Mouse (Mus musculus) midbrain, embryonic 10.5 days (tissue): Measurements from ENCODE around the gene Rsl1. TPM values are rescaled to one million over a fixed set of nuclear protein-coding genes. Genes with fewer than 3 reads are reported as not detected.
"Not testable (repeated sequence)": the region's sequence is repeated elsewhere in the genome, so short reads cannot be mapped to it uniquely, and the experiment has no call there.

Experiments
- DNase-seq: peaks from one replicate; pipeline ENCODE4 v3.0.0-alpha.2; 2017; ENCODE audit warnings: low spot score
- H3K27ac ChIP-seq: fragments of 300-500 bp; sonication (generic); replicated peaks from 2 replicates; pipeline ENCODE4 v1.5.1; 2016; ENCODE audit warnings: mild to moderate bottlenecking
- H3K27me3 ChIP-seq: fragments of 300-500 bp; sonication (generic); 2 replicates; pipeline ENCODE4 v1.6.1; 2016; ENCODE audit warnings: low read depth, mild to moderate bottlenecking; ENCODE audit not compliant: poor library complexity, severe bottlenecking
- H3K36me3 ChIP-seq: fragments of 300-500 bp; sonication (generic); 2 replicates; pipeline ENCODE4 v1.6.1; 2016; ENCODE audit warnings: mild to moderate bottlenecking, moderate library complexity
- H3K4me1 ChIP-seq: fragments of 300-500 bp; sonication (generic); 2 replicates; pipeline ENCODE4 v1.6.1; 2016
- H3K4me3 ChIP-seq: fragments of 300-500 bp; sonication (generic); 2 replicates; pipeline ENCODE4 v1.5.1; 2016; ENCODE audit warnings: mild to moderate bottlenecking, moderate library complexity
- H3K9me3 ChIP-seq: fragments of 300-500 bp; sonication (generic); replicated peaks from 2 replicates; pipeline ENCODE4 v1.6.1; 2016; ENCODE audit warnings: mild to moderate bottlenecking
- WGBS: fragments of 180-500 bp; shearing (Covaris S2); methylation state at CpG from one replicate; pipeline ENCODE4 v1.1.7; 2016; 5-methylcytosine and 5-hydroxymethylcytosine counted together
- polyA plus RNA-seq: library from polyadenylated mRNA; unstranded; fragments of >200 nt; fragmentation: Nextera tagmentation; extraction: Ambion mirVana; gene quantifications from 2 replicates; pipeline ENCODE4 v1.2.1, GENCODE M21; 2016

The Rsl1 gene
- polyA plus RNA-seq: 6.7 and 6.8 TPM in 2 replicates

DNA sequence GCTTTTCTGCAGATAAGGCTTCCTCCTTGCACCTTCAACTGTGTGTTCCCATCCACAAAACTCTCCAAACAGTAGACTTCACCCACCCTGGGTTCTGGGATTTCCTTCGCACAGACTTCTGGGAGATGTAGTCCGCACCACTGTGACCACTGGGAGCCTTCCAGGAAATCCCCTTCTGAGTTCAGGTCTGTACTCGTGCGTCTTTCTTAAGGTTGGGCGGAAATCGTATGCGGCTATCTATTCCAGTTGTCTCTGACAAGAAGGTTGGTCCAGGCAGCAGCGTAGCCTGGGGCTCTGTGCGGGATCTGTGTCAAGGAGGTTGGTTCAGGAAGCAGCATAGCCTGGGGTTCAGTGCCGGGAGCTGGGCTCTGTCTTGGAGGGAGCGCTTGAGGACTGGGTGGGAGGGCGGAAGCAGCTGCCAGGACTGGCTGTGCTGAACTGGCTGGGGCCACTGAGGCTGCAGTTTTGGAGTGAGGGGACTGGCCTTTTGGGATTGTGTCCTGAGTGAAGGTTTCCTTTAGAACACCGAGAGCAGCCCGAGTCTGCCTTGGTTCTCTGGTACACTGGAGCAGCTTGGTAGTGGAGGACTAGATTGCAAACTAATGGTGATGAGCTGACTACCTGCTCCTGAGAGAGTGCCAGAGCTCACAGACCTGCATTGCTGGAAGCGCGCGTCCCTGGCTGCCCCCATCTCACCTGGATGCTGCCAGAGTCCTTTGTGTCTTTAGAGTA lies at the start of gene Rsl1:
TSS of gene Rsl1 (plus strand) at position 192 of the 732 bp plus-strand sequence.
- not testable (repeated sequence) for H3K4me1 ChIP-seq, H3K27me3 ChIP-seq, H3K36me3 ChIP-seq, H3K9me3 ChIP-seq
- Histone ChIP-seq H3K4me3 (peak within 1 kb of the TSS; percentile 65), H3K27ac (peak within 1 kb of the TSS; percentile 76)
- 2% methylated on average over 17 of the region's 17 CpGs for WGBS
- peak; percentile 59 for DNase-seq

DNA sequence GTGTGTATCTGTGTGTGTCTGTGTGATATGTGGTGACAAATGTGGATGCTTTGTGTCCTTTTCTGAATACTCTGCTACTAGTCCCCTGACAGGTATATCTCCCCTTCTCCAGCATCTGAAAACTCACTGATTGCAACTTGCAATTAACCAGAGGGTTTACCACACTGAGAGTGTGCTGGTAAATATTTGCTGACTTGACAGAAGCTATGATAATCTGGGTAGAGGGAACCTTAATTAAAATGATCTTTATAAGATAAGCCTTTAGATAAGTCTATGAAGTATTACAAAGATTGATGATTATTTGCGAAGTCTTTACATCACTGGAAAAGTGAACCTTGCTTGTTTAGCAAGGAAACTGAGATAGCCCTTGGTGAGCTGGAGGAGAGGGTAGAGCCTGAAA lies 48.5 kb upstream of the Rsl1 start:
- WGBS: 86% methylated on average over 1 of the region's 1 CpGs
- no peaks in the 10 kb centered on the region for H3K36me3 ChIP-seq
- 0 out of 2 replicates have a peak, but pooled peaks cover 6% of the 10 kb centered on the region for H3K4me1 ChIP-seq
- H3K4me3 ChIP-seq: no peak overlapping the region
- no peak overlapping the region for H3K27ac ChIP-seq
- DNase-seq: no peak
- H3K27me3 ChIP-seq: no peaks in the 10 kb centered on the region
- no peaks in the 10 kb centered on the region for H3K9me3 ChIP-seq

DNA sequence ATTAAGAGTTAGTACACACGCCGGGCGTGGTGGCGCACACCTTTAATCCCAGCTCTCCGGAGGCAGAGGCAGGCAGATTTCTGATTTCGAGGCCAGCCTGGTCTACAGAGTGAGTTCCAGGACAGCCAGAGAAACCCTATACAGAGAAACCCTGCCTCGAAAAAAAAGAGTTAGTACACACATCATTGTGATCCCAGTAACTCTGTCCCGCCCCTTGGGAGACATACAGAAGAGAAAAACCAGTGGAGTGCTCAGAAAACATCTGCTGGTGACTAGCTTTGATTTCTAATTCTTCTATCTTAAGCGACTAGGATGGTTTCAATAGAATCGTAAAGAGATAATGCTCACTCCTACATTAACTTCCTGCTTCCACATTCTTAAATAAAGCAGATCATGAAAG lies 45.5 kb upstream of the Rsl1 start:
- H3K27ac ChIP-seq: peak overlapping the region; percentile 83; the same call in 1 of the 2 replicates
- not testable (repeated sequence) for H3K36me3 ChIP-seq, H3K27me3 ChIP-seq, DNase-seq, H3K9me3 ChIP-seq, H3K4me1 ChIP-seq
- H3K4me3 ChIP-seq: peak overlapping the region; percentile 64
- WGBS: 80% methylated on average over 10 of the region's 10 CpGs

DNA sequence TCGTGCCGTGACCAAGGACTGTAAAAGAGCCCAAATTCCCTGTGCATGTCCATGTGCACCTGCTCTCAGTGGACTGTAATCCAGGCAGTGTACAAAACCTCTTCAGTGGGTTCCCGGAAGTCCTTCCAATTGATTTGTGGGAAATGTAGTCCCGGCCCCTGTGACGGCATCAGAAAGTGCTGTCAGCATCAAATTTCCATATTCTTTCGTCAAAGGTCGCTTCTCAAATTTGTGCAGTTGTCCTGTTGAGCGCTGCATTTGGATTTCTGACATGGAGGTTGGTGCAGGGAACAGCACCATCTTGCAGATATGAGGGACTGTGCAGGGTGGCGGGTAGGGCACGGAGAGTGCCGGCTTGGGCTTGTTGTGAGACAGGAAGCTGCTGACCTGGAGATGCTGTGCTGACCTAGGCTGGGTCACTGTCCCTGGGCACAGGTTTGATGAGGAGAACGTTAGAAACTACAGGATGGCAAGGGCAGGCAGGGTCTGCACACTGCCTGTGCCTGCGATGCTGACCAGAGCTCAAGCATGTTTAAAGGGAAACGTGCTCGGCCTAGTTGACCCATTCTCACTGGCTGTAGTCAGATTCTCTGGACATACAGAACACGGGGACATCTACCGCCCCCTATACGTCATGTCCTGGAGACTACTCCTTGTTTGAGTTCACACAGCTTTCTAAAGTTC lies 44.8 kb upstream of the Rsl1 start:
- H3K4me3 ChIP-seq: peak overlapping the region; percentile 64
- H3K27me3 ChIP-seq: no peaks in the 10 kb centered on the region
- 0 out of 2 replicates have a peak, but pooled peaks cover 6% of the 10 kb centered on the region for H3K4me1 ChIP-seq
- no peaks in the 10 kb centered on the region for H3K9me3 ChIP-seq
- no peaks in the 10 kb centered on the region for H3K36me3 ChIP-seq
- peak; percentile 82 for DNase-seq
- 2% methylated on average over 18 of the region's 18 CpGs for WGBS
- H3K27ac ChIP-seq: peak overlapping the region; percentile 83

DNA sequence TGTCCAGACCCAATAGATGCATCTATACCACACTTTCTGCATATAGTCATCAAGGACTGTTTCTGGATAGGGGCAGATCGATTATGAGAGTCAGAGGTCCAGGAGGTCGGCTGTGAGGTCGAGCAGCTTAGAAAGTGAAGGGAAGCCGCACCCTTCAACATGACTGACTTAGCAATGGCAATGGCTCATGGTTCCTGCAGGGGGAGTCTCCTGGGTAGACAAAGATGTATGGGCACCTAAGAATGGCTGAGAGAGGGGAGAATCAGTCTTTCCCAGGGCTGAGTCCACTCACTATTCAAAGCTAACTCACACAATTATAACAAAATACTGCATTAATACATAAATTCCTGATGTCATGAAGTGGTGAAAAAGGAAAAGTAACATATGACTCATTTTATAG lies 6.9 kb upstream of the Rsl1 start:
- not testable (repeated sequence) for H3K27ac ChIP-seq, H3K4me1 ChIP-seq, DNase-seq, H3K27me3 ChIP-seq, H3K9me3 ChIP-seq, H3K36me3 ChIP-seq, H3K4me3 ChIP-seq
- WGBS: 71% methylated on average over 4 of the region's 4 CpGs

DNA sequence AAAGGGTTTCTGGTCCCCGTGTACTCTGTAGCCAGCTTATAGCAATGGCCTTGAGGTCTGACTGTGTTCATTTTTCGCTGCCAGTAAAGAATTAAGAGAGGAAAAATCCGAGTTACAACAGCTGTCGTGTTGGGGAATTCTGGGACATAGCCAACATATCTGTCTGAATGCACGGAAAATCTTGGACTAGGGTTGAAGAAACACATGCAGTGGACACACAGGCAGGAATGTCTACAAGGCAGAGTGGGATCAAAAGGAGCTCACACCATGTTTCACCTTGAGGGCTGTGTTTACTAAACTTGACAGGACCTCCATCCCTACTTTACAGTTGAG lies 707 bp downstream of the Rsl1 start:
- 35% methylated on average over 5 of the region's 5 CpGs for WGBS

DNA sequence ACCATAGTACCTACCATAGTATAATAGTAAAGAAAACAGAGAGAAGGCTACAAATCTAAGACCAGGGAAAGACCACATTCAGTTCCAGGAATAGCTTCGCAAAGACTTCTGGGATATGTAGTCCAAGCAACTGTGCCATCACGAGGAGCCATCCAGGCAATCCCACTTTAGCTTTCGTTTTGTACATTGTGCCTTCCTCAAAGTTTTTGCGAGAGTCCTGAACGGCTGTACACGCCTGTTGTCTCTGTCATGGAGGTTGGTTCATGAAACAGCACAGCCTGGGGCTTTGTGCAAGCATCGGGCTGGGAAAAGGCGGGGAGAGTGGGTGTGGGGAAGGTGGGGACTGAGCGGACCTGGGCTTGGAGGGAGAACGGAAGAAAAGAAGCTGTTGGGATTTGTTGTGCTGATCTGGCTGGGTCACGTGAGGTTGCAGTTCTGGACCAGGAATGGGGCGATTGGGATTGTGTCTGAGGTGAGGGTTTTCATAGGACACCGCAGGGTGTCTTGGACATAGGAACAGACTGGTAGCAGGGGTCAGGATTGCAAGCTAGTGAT lies 21.4 kb downstream of the Rsl1 start, which contains the start of gene Zfp455:
TSS of gene Zfp455 (plus strand) at position 167 of the 555 bp plus-strand sequence.
- Histone ChIP-seq H3K27me3 (no peaks in the 10 kb centered on the region), H3K9me3 (no peaks in the 10 kb centered on the region), H3K4me1 (peaks cover 5% of the 10 kb centered on the region), H3K27ac (peak within 1 kb of the TSS; percentile 79), H3K36me3 (no peaks in the 10 kb centered on the region), H3K4me3 (peak within 1 kb of the TSS; percentile 60)
- WGBS: 4% methylated on average over 13 of the region's 13 CpGs
- peak; percentile 57 for DNase-seq

More for the DNA sequence above, 707 bp downstream of the Rsl1 start:
- no peak overlapping the region for H3K27ac ChIP-seq
- no peak for DNase-seq
- H3K9me3 ChIP-seq: no peaks in the 10 kb centered on the region
- H3K36me3 ChIP-seq: peaks cover 4% of the 10 kb centered on the region; the same call in 1 of the 2 replicates
- H3K27me3 ChIP-seq: no peaks in the 10 kb centered on the region
- peaks cover 5% of the 10 kb centered on the region; the same call in 1 of the 2 replicates for H3K4me1 ChIP-seq
- H3K4me3 ChIP-seq: peak overlapping the region; percentile 65

DNA sequence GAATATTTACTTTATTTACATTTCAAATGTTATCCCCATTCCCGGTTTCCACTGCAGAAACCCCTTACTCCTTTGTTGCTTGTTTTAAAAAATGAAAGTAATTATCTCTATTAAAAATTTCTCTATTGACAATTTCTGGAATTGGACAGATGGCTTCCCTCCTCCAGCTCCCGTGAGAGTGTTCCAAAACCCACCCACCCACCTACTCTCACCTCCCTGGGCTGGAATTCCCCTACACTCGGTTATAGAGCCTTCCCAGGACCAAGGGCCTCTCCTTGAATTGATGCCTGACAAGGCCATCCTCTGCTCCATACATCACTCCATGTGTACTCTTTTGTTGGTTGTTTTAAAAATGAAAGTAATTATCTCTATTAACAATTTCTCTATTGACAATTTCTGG lies 28.7 kb downstream of the Rsl1 start:
- Histone ChIP-seq H3K4me1 (no peaks in the 10 kb centered on the region), H3K36me3 (no peaks in the 10 kb centered on the region), H3K27ac (no peak overlapping the region), H3K27me3 (no peaks in the 10 kb centered on the region), H3K4me3 (no peak overlapping the region), H3K9me3 (no peaks in the 10 kb centered on the region)
- WGBS: 80% methylated on average over 3 of the region's 3 CpGs
- no peak for DNase-seq

DNA sequence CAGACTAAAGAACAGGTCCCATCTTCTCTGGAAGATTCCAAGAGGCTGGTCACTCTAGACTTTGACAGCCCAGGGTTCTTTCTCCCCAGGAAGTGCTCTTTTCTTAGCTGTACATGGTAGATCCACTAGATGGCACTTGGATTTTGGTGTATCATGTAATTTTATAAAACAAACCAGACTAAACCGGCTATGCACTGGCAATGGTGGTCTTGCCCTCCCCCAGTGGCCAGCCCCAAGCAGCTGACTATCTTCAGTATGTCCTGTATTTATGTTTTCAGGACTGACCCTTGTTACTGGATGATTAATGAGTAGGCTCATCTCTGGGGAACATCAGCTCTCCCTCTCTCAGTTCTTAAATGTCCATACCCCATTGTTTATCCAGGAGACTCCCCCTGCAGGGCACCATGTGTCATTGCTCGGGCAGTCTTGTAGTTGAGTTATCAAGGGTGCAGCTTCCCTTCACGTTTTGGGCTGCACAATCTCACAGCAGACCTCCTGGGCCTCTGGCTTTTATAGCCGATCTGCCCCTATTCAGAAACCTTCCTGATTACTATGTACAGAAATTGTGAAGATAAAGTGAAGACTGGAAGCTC lies 41.1 kb downstream of the Rsl1 start:
- DNase-seq: no peak
- H3K36me3 ChIP-seq: no peaks in the 10 kb centered on the region
- no peaks in the 10 kb centered on the region for H3K27me3 ChIP-seq
- no peak overlapping the region for H3K27ac ChIP-seq
- peaks cover 7% of the 10 kb centered on the region; the same call in 1 of the 2 replicates for H3K9me3 ChIP-seq
- 67% methylated on average over 4 of the region's 4 CpGs for WGBS
- H3K4me3 ChIP-seq: no peak overlapping the region
- H3K4me1 ChIP-seq: no peaks in the 10 kb centered on the region

Other genes starting within 250 kb of the Rsl1 start
- 4.0 and 4.3 TPM in 2 replicates for gene Zfp712, start 112.0 kb upstream of the Rsl1 start, polyA plus RNA-seq
- 5.6 and 7.5 TPM in 2 replicates for gene Zfp708, start 75.2 kb upstream of the Rsl1 start, polyA plus RNA-seq
- gene Gm28557, start 64.6 kb upstream of the Rsl1 start, polyA plus RNA-seq: 2.6 and 3.1 TPM in 2 replicates
- 0.15 and 0.19 TPM in 2 replicates for gene Rslcan18, start 56.9 kb upstream of the Rsl1 start, polyA plus RNA-seq
- gene Zfp759, start 51.5 kb upstream of the Rsl1 start, polyA plus RNA-seq: 1.5 and 1.8 TPM in 2 replicates
- 1.2 and 1.4 TPM in 2 replicates for gene Zfp455, start 21.3 kb downstream of the Rsl1 start, polyA plus RNA-seq
- 1.3 and 1.7 TPM in 2 replicates for gene Zfp458, start 105.3 kb downstream of the Rsl1 start, polyA plus RNA-seq
- 0.37 and 0.59 TPM in 2 replicates for gene Zfp457, start 133.3 kb downstream of the Rsl1 start, polyA plus RNA-seq
- 1.5 and 1.8 TPM in 2 replicates for gene Zfp595, start 159.4 kb downstream of the Rsl1 start, polyA plus RNA-seq
- not detected in 2 replicates for gene Gm28044, start 187.4 kb downstream of the Rsl1 start, polyA plus RNA-seq
- 0.97 and 1.0 TPM in 2 replicates for gene Zfp953, start 187.4 kb downstream of the Rsl1 start, polyA plus RNA-seq
- gene Gm28041, start 202.6 kb downstream of the Rsl1 start, polyA plus RNA-seq: 0.16 and 0.19 TPM in 2 replicates
- 0.79 and 0.95 TPM in 2 replicates for gene Zfp456, start 202.6 kb downstream of the Rsl1 start, polyA plus RNA-seq
- gene Zfp429, start 226.6 kb downstream of the Rsl1 start, polyA plus RNA-seq: 3.3 and 4.3 TPM in 2 replicates
- 0.39 TPM in 2 replicates for gene Zfp459, start 248.2 kb downstream of the Rsl1 start, polyA plus RNA-seq